Mouse (Mus musculus): ENCODE results near the gene Rac1. TPM values are rescaled to one million over a fixed set of nuclear protein-coding genes. Genes with fewer than 3 reads are reported as not detected.

Gene Rac1
- polyA plus RNA-seq, 1 experiment from 2014 or later: 452 TPM

GRCm38 (mm10) chr5:143484955-143485354 is 42.9 kb downstream of the Rac1 start:
- ATAC-seq (ENCODE audit: low FRiP score, low read depth): no peak
- Histone ChIP-seq H3K4me3 (no peak overlapping the region), H3K9ac (no peak overlapping the region), H3K27me3 (replicated peaks) (no peaks in the 10 kb centered on the region), H3K27ac (no peak overlapping the region), H3K4me1 (no peaks in the 10 kb centered on the region), H3K36me3 (peaks cover 79% of the 10 kb centered on the region), H3K9me3 (no peaks in the 10 kb centered on the region), H3K4me2 (replicated peaks) (no peak overlapping the region)
- 90% methylated on average over 5 of the region's 5 CpGs for WGBS

- Histone ChIP-seq H3K4me1 (no peaks in the 10 kb centered on the region), H3K27ac (no peak overlapping the region), H3K9ac (no peak overlapping the region), H3K4me3 (no peak overlapping the region), H3K27me3 (replicated peaks) (no peaks in the 10 kb centered on the region), H3K36me3 (peaks cover 81% of the 10 kb centered on the region), H3K4me2 (replicated peaks) (no peak overlapping the region), H3K9me3 (no peaks in the 10 kb centered on the region)
- WGBS: 92% methylated on average over 3 of the region's 3 CpGs
- no peak for ATAC-seq (ENCODE audit: low FRiP score, low read depth)
Observed at GRCm38 (mm10) chr5:143477901-143478300, 49.9 kb downstream of the Rac1 start.

GRCm38 (mm10) chr5:143476013-143476412 is 51.8 kb downstream of the Rac1 start:
- Histone ChIP-seq H3K4me1 (no peaks in the 10 kb centered on the region), H3K9ac (no peak overlapping the region), H3K9me3 (no peaks in the 10 kb centered on the region), H3K27me3 (replicated peaks) (no peaks in the 10 kb centered on the region), H3K4me2 (replicated peaks) (no peak overlapping the region), H3K27ac (no peak overlapping the region), H3K36me3 (peaks cover 79% of the 10 kb centered on the region), H3K4me3 (no peak overlapping the region)
- ATAC-seq (ENCODE audit: low FRiP score, low read depth): no peak
- 97% methylated on average over 6 of the region's 6 CpGs for WGBS

- no peak overlapping the region for H3K9ac ChIP-seq
- peaks cover 81% of the 10 kb centered on the region for H3K36me3 ChIP-seq
- H3K27ac ChIP-seq: no peak overlapping the region
- no peaks in the 10 kb centered on the region for H3K27me3 ChIP-seq (replicated peaks)
- no peak for ATAC-seq (ENCODE audit: low FRiP score, low read depth)
- no peaks in the 10 kb centered on the region for H3K9me3 ChIP-seq
- H3K4me3 ChIP-seq: no peak overlapping the region
- H3K4me1 ChIP-seq: no peaks in the 10 kb centered on the region
- WGBS: 95% methylated on average over 20 of the region's 20 CpGs
- no peak overlapping the region for H3K4me2 ChIP-seq (replicated peaks)
Observed at GRCm38 (mm10) chr5:143475153-143475844, 52.5 kb downstream of the Rac1 start.

GRCm38 (mm10) chr5:143471953-143472618 is 55.8 kb downstream of the Rac1 start:
- H3K4me2 ChIP-seq (replicated peaks): no peak overlapping the region
- H3K27ac ChIP-seq: no peak overlapping the region
- no peaks in the 10 kb centered on the region for H3K4me1 ChIP-seq
- no peak overlapping the region for H3K4me3 ChIP-seq
- no peak for ATAC-seq (ENCODE audit: low FRiP score, low read depth)
- H3K9me3 ChIP-seq: no peaks in the 10 kb centered on the region
- no peak overlapping the region for H3K9ac ChIP-seq
- 91% methylated on average over 8 of the region's 9 CpGs for WGBS
- H3K27me3 ChIP-seq (replicated peaks): no peaks in the 10 kb centered on the region
- H3K36me3 ChIP-seq: peaks cover 78% of the 10 kb centered on the region

- no peak for ATAC-seq (ENCODE audit: low FRiP score, low read depth)
Observed at GRCm38 (mm10) chr5:143471165-143471546, 56.7 kb downstream of the Rac1 start.

GRCm38 (mm10) chr5:143470421-143471164 is 57.2 kb downstream of the Rac1 start:
- H3K27ac ChIP-seq: no peak overlapping the region
- H3K9ac ChIP-seq: no peak overlapping the region
- no peak overlapping the region for H3K4me2 ChIP-seq (replicated peaks)
- no peaks in the 10 kb centered on the region for H3K9me3 ChIP-seq
- H3K36me3 ChIP-seq: peaks cover 66% of the 10 kb centered on the region
- no peak for ATAC-seq (ENCODE audit: low FRiP score, low read depth)
- 85% methylated on average over 15 of the region's 15 CpGs for WGBS
- H3K4me1 ChIP-seq: peaks cover 4% of the 10 kb centered on the region; the same call in 1 of the 2 replicates
- H3K4me3 ChIP-seq: no peak overlapping the region
- no peaks in the 10 kb centered on the region for H3K27me3 ChIP-seq (replicated peaks)

More at GRCm38 (mm10) chr5:143471165-143471546, 56.7 kb downstream of the Rac1 start:
- H3K4me3 ChIP-seq: no peak overlapping the region
- no peaks in the 10 kb centered on the region for H3K9me3 ChIP-seq
- H3K4me2 ChIP-seq (replicated peaks): no peak overlapping the region
- H3K27ac ChIP-seq: no peak overlapping the region
- H3K27me3 ChIP-seq (replicated peaks): no peaks in the 10 kb centered on the region
- H3K9ac ChIP-seq: no peak overlapping the region
- peaks cover 72% of the 10 kb centered on the region for H3K36me3 ChIP-seq
- 89% methylated on average over 3 of the region's 3 CpGs for WGBS
- H3K4me1 ChIP-seq: no peaks in the 10 kb centered on the region

GRCm38 (mm10) chr5:143469628-143470027 is 58.2 kb downstream of the Rac1 start:
- H3K4me1 ChIP-seq: peaks cover 10% of the 10 kb centered on the region; the same call in 1 of the 2 replicates

GRCm38 (mm10) chr5:143467931-143468330 is 59.9 kb downstream of the Rac1 start:
- Histone ChIP-seq H3K36me3 (peaks cover 41% of the 10 kb centered on the region), H3K9ac (no peak overlapping the region), H3K27me3 (replicated peaks) (no peaks in the 10 kb centered on the region), H3K9me3 (no peaks in the 10 kb centered on the region), H3K27ac (no peak overlapping the region), H3K4me3 (no peak overlapping the region), H3K4me2 (replicated peaks) (no peak overlapping the region), H3K4me1 (peaks cover 18% of the 10 kb centered on the region)
- 94% methylated on average over 6 of the region's 6 CpGs for WGBS
- no peak for ATAC-seq (ENCODE audit: low FRiP score, low read depth)

More at GRCm38 (mm10) chr5:143469628-143470027, 58.2 kb downstream of the Rac1 start:
- Histone ChIP-seq H3K4me3 (no peak overlapping the region), H3K4me2 (replicated peaks) (no peak overlapping the region), H3K9me3 (no peaks in the 10 kb centered on the region), H3K9ac (no peak overlapping the region), H3K27me3 (replicated peaks) (no peaks in the 10 kb centered on the region), H3K36me3 (peaks cover 57% of the 10 kb centered on the region), H3K27ac (no peak overlapping the region)
- ATAC-seq (ENCODE audit: low FRiP score, low read depth): no peak
- 95% methylated on average over 8 of the region's 8 CpGs for WGBS

GRCm38 (mm10) chr5:143466891-143467669 is 60.8 kb downstream of the Rac1 start:
- H3K4me3 ChIP-seq: no peak overlapping the region
- H3K9ac ChIP-seq: no peak overlapping the region
- H3K9me3 ChIP-seq: no peaks in the 10 kb centered on the region
- 95% methylated on average over 23 of the region's 23 CpGs for WGBS
- H3K4me1 ChIP-seq: peaks cover 18% of the 10 kb centered on the region
- H3K27me3 ChIP-seq (replicated peaks): no peaks in the 10 kb centered on the region
- ATAC-seq (ENCODE audit: low FRiP score, low read depth): no peak
- no peak overlapping the region for H3K27ac ChIP-seq
- H3K4me2 ChIP-seq (replicated peaks): no peak overlapping the region
- peaks cover 34% of the 10 kb centered on the region for H3K36me3 ChIP-seq

GRCm38 (mm10) chr5:143465156-143466085 is 62.4 kb downstream of the Rac1 start:
- Histone ChIP-seq H3K27ac (no peak overlapping the region), H3K4me3 (peak overlapping the region; percentile 73), H3K9me3 (no peaks in the 10 kb centered on the region), H3K36me3 (peaks cover 25% of the 10 kb centered on the region), H3K4me2 (replicated peaks) (peak overlapping the region; percentile 90), H3K27me3 (replicated peaks) (no peaks in the 10 kb centered on the region), H3K4me1 (peaks cover 18% of the 10 kb centered on the region), H3K9ac (peak overlapping the region; percentile 75)
- 39% methylated on average over 23 of the region's 23 CpGs for WGBS
- ATAC-seq (ENCODE audit: low FRiP score, low read depth): no peak

Data from neural tube, embryonic 12.5 days (tissue).